Mouse (Mus musculus): Measurements from ENCODE around the gene Pam16. TPM values are rescaled to one million over a fixed set of nuclear protein-coding genes. Genes with fewer than 3 reads are reported as not detected.

Gene Pam16
- polyA plus RNA-seq, 1 experiment from 2014 or later: 162 TPM

GRCm38 (mm10) chr16:4604293-4604837 lies 20.4 kb downstream of the Pam16 start:
- WGBS: 74% methylated on average over 11 of the region's 11 CpGs
- peaks cover 41% of the 10 kb centered on the region for H3K4me1 ChIP-seq

DNA sequence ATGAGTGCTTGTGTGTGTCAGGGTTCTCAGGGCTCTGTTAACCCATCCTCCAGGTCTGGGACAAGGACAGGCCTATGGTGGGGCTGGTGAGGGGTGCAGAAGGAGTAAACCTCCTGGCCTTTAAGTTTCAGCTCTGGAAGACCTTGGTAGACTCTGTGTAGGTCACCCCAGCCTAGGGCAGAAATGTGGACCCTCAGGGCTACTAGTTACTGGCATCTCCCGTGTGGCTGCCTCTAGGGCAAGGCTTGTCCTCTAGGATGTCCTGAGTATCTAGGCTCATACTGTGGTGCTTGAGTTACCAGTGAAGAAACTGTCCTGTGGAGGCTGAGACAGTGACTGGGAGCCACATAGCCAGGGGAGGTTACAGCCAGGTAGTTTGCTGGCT lies 21.3 kb downstream of the Pam16 start:
- no peaks in the 10 kb centered on the region for H3K36me3 ChIP-seq
- H3K27me3 ChIP-seq: no peaks in the 10 kb centered on the region
- 67% methylated on average over 1 of the region's 1 CpGs for WGBS
- no peak overlapping the region for H3K4me3 ChIP-seq
- no peak overlapping the region for H3K27ac ChIP-seq (replicated peaks)
- H3K4me1 ChIP-seq: peaks cover 50% of the 10 kb centered on the region
- ATAC-seq (replicated peaks): no peak
- H3K9ac ChIP-seq (replicated peaks): no peak overlapping the region
- H3K4me2 ChIP-seq (replicated peaks): no peak overlapping the region
- no peaks in the 10 kb centered on the region for H3K9me3 ChIP-seq

More at GRCm38 (mm10) chr16:4604293-4604837, 20.4 kb downstream of the Pam16 start:
- ATAC-seq (replicated peaks): no peak
- Histone ChIP-seq H3K9me3 (no peaks in the 10 kb centered on the region), H3K4me3 (no peak overlapping the region), H3K36me3 (no peaks in the 10 kb centered on the region), H3K9ac (replicated peaks) (no peak overlapping the region), H3K4me2 (replicated peaks) (no peak overlapping the region), H3K27me3 (no peaks in the 10 kb centered on the region), H3K27ac (replicated peaks) (no peak overlapping the region)

DNA sequence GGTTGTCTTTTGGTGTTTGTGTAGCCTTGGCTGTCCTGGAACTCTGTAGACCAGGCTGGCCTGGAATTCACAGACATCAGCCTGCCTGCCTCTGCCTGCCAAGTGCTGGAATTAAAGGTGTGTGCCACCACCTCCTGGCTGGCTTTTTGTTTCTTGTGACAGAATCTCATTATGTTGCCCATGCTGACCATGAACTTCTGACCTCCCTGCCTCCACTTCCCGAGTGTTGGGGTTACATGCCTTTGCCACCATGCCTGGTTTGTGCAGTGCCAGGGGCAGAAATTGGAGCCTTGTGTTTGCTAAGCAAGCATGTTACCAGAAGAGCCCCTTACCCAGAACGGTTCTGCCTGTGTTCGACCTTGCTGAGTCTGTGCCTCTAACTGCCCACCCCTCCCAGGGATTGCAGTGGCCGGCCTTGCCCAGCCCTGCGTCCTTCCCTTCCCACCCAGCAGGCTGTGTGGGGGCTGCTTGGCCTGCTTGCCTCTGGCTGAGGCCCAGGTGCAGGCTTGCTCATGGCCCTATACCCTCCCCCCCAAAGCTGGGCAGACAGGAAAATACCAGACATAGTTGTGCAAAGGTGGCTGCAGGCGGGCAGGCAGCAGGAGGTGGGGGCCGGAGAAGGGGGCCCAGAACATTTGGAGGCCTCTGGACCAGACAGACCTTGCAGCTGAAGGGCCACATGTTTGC lies 21.9 kb downstream of the Pam16 start:
- Histone ChIP-seq H3K27me3 (no peaks in the 10 kb centered on the region), H3K36me3 (no peaks in the 10 kb centered on the region), H3K9ac (replicated peaks) (no peak overlapping the region), H3K9me3 (no peaks in the 10 kb centered on the region), H3K27ac (replicated peaks) (no peak overlapping the region), H3K4me2 (replicated peaks) (no peak overlapping the region), H3K4me1 (peaks cover 55% of the 10 kb centered on the region), H3K4me3 (no peak overlapping the region)
- ATAC-seq (replicated peaks): no peak
- WGBS: 43% methylated on average over 7 of the region's 7 CpGs

DNA sequence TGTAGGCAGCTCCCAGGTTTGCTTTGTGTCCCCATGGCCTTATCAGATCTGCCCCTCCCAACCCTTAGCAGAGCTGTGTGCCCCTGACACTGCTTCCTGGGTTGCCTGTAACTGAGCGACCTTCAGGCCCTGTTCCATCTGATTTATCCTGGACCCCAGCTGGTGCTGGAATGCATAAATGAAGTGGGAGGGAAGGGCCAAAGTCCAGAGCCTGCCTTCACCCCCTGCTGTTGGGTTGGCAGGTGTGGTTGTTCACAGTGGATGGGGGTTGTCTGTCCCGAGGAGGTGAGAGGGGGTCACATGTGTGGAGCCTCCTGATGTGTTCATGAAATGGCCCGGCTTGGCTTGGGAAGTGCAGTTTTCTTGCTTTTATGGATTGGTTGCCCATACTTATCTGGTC lies 22.6 kb downstream of the Pam16 start:
- Histone ChIP-seq H3K27ac (replicated peaks) (no peak overlapping the region), H3K27me3 (no peaks in the 10 kb centered on the region), H3K9ac (replicated peaks) (no peak overlapping the region), H3K4me2 (replicated peaks) (no peak overlapping the region), H3K36me3 (no peaks in the 10 kb centered on the region), H3K4me1 (peaks cover 58% of the 10 kb centered on the region), H3K4me3 (no peak overlapping the region), H3K9me3 (no peaks in the 10 kb centered on the region)
- ATAC-seq (replicated peaks): no peak
- WGBS: 20% methylated on average over 3 of the region's 3 CpGs

DNA sequence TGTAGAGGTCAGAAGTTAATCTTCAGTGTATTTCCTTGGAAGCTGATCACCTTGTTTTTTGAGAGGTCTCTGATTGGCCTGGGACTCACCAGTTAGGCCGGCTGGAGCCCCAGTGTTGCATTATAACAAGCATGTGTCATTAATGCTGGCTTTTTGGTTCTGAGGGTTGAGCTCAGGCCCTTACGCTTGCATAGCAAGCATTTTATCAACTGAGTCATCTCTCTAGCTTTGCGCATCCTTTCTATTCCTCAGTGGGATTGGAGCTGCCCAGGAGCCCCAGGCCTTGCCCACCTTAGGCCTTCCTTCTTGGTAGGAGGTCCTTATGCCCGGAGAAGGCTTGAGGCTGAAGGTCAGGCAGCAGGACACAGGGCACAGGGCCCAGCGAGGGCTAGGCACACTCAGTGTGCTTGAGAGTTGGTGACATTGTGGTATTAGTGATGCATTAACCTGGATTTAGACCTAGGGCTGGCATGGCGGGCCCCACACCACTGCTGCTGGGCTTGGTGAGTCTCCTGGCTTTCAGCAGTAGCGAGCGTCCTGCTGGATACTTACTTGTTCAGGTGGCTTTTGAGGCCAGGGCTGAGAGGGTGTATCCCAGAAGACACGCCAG lies 24.0 kb downstream of the Pam16 start:
- no peak overlapping the region for H3K9ac ChIP-seq (replicated peaks)
- no peaks in the 10 kb centered on the region for H3K9me3 ChIP-seq
- peaks cover 61% of the 10 kb centered on the region for H3K4me1 ChIP-seq
- 87% methylated on average over 9 of the region's 9 CpGs for WGBS
- ATAC-seq (replicated peaks): no peak
- H3K27ac ChIP-seq (replicated peaks): no peak overlapping the region
- no peaks in the 10 kb centered on the region for H3K36me3 ChIP-seq
- no peaks in the 10 kb centered on the region for H3K27me3 ChIP-seq
- no peak overlapping the region for H3K4me3 ChIP-seq
- no peak overlapping the region for H3K4me2 ChIP-seq (replicated peaks)

- Histone ChIP-seq H3K9me3 (no peaks in the 10 kb centered on the region), H3K27me3 (no peaks in the 10 kb centered on the region), H3K4me3 (no peak overlapping the region), H3K9ac (replicated peaks) (no peak overlapping the region), H3K27ac (replicated peaks) (no peak overlapping the region), H3K36me3 (no peaks in the 10 kb centered on the region), H3K4me2 (replicated peaks) (no peak overlapping the region), H3K4me1 (peaks cover 60% of the 10 kb centered on the region)
- no peak for ATAC-seq (replicated peaks)
- 80% methylated on average over 3 of the region's 3 CpGs for WGBS
Observed at GRCm38 (mm10) chr16:4599616-4600015, 25.2 kb downstream of the Pam16 start.

GRCm38 (mm10) chr16:4598891-4599543 lies 25.8 kb downstream of the Pam16 start:
- no peaks in the 10 kb centered on the region for H3K9me3 ChIP-seq
- H3K4me2 ChIP-seq (replicated peaks): no peak overlapping the region
- no peak overlapping the region; the same call in 1 of the 2 replicates for H3K27ac ChIP-seq (replicated peaks)
- no peak for ATAC-seq (replicated peaks)
- no peaks in the 10 kb centered on the region for H3K27me3 ChIP-seq
- H3K9ac ChIP-seq (replicated peaks): no peak overlapping the region
- H3K4me1 ChIP-seq: peaks cover 60% of the 10 kb centered on the region
- H3K36me3 ChIP-seq: no peaks in the 10 kb centered on the region
- no peak overlapping the region for H3K4me3 ChIP-seq
- 34% methylated on average over 6 of the region's 6 CpGs for WGBS

DNA sequence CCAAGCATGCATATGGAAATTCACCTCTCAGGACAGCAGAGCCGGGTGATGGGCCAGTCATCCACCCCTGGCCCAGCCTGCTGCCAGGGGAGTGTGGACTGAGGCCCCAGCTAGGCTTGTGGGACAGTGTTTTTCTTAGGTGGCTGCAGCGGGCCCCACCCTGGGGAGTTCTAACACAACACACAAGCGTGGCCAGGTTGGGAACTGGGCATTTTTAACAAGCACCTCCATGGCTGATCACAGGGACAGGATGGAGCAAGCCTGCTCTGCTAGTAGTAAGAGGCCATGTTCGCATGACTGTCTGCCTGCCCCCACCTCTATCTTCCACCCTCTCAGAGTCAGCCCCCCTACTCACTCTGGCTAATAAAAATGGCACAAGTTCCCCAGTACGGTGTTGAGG lies 26.7 kb downstream of the Pam16 start:
- peaks cover 66% of the 10 kb centered on the region for H3K4me1 ChIP-seq
- 0 out of 2 replicates have a peak overlapping the region, but pooled peaks have one; percentile 11 for H3K27ac ChIP-seq (replicated peaks)
- H3K27me3 ChIP-seq: no peaks in the 10 kb centered on the region
- H3K9me3 ChIP-seq: no peaks in the 10 kb centered on the region
- H3K4me3 ChIP-seq: no peak overlapping the region
- no peak overlapping the region for H3K9ac ChIP-seq (replicated peaks)
- H3K36me3 ChIP-seq: no peaks in the 10 kb centered on the region
- WGBS: 70% methylated on average over 5 of the region's 5 CpGs
- ATAC-seq (replicated peaks): no peak
- no peak overlapping the region for H3K4me2 ChIP-seq (replicated peaks)

DNA sequence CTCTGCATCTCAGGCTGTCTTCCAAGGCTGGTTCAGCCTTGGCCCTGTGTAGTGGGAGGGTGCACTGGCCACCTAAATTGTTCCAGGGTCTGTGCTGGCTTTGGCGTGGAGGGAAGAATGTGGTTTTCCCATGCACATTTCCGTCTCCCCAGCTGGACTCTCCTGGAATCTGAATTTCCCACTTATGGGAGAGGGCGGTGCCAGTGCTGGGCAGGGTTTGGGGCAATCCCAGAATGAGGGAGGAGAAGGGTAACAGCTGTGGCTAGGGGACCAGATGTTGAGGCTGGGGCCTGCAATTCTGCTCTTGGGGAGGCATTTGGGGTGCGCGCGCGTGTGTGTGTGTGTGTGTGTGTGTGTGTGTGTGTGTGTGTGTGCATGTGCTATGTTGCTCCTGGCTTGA lies 27.5 kb downstream of the Pam16 start:
- Histone ChIP-seq H3K4me3 (no peak overlapping the region), H3K27ac (replicated peaks) (no peak overlapping the region; the same call in 1 of the 2 replicates), H3K36me3 (no peaks in the 10 kb centered on the region), H3K4me1 (peaks cover 66% of the 10 kb centered on the region), H3K4me2 (replicated peaks) (peak overlapping the region; percentile 63), H3K27me3 (no peaks in the 10 kb centered on the region), H3K9me3 (no peaks in the 10 kb centered on the region), H3K9ac (replicated peaks) (no peak overlapping the region)
- 63% methylated on average over 7 of the region's 7 CpGs for WGBS
- ATAC-seq (replicated peaks): no peak

GRCm38 (mm10) chr16:4596836-4597235 lies 28.0 kb downstream of the Pam16 start:
- Histone ChIP-seq H3K27ac (replicated peaks) (peak overlapping the region; percentile 89; the same call in 1 of the 2 replicates), H3K4me2 (replicated peaks) (peak overlapping the region; percentile 63), H3K9me3 (no peaks in the 10 kb centered on the region)

GRCm38 (mm10) chr16:4596141-4596728 lies 28.6 kb downstream of the Pam16 start:
- peak; percentile 9; the same call in 1 of the 2 replicates for ATAC-seq (replicated peaks)
- Histone ChIP-seq H3K4me2 (replicated peaks) (peak overlapping the region; percentile 63), H3K36me3 (no peaks in the 10 kb centered on the region), H3K27ac (replicated peaks) (peak overlapping the region; percentile 89), H3K27me3 (no peaks in the 10 kb centered on the region), H3K9me3 (no peaks in the 10 kb centered on the region), H3K4me3 (peak overlapping the region; percentile 60), H3K9ac (replicated peaks) (peak overlapping the region; percentile 85), H3K4me1 (peaks cover 63% of the 10 kb centered on the region)
- 15% methylated on average over 3 of the region's 3 CpGs for WGBS

More at GRCm38 (mm10) chr16:4596836-4597235, 28.0 kb downstream of the Pam16 start:
- WGBS: 25% methylated on average over 2 of the region's 2 CpGs
- H3K36me3 ChIP-seq: no peaks in the 10 kb centered on the region
- ATAC-seq (replicated peaks): no peak
- no peaks in the 10 kb centered on the region for H3K27me3 ChIP-seq
- H3K9ac ChIP-seq (replicated peaks): no peak overlapping the region
- peaks cover 63% of the 10 kb centered on the region for H3K4me1 ChIP-seq
- peak overlapping the region; percentile 60; the same call in 1 of the 2 replicates for H3K4me3 ChIP-seq

DNA sequence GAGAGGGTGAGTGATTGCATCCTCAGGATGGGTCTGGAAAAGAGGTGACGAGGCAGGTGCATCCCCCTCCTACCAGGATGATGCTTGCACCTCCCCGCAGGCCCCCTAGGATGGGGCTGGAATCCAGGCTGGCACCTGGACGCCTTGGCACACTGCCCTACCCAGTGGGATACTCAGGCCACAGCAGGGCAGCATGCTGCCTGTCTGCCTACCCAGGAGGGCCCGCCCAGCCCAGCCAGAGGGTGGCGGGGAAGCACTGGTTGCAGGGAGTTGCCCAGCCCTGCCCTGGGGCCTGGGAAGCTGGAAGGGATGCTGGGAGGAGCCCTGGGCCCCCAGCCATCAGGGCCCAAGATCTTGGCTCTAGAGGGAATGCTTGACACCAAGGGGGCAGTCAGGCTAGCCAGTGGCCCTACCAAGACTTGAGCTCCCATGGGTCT lies 29.2 kb downstream of the Pam16 start:
- WGBS: 2% methylated on average over 5 of the region's 5 CpGs
- no peaks in the 10 kb centered on the region for H3K9me3 ChIP-seq
- H3K9ac ChIP-seq (replicated peaks): peak overlapping the region; percentile 85
- H3K27me3 ChIP-seq: no peaks in the 10 kb centered on the region
- peaks cover 63% of the 10 kb centered on the region for H3K4me1 ChIP-seq
- peak overlapping the region; percentile 60 for H3K4me3 ChIP-seq
- H3K36me3 ChIP-seq: no peaks in the 10 kb centered on the region
- peak overlapping the region; percentile 63 for H3K4me2 ChIP-seq (replicated peaks)
- H3K27ac ChIP-seq (replicated peaks): peak overlapping the region; percentile 89
- peak; percentile 11; the same call in 1 of the 2 replicates for ATAC-seq (replicated peaks)

Measured in forebrain, embryonic 15.5 days (tissue).